Mouse (Mus musculus) cerebral cortex, adult 2 months (tissue): ENCODE results near the gene Lpar6.

ENCODE experiments used
- WGBS: fragments of 180-500 bp; shearing (Covaris S2); methylation state at CpG from one replicate; pipeline ENCODE4 v1.1.7; 2018; 5-methylcytosine and 5-hydroxymethylcytosine counted together

The Lpar6 gene

GRCm38 (mm10) chr14:73237848-73238321 lies at the start of gene Lpar6:
Gene Lpar6, plus strand, starts transcription at chr14:73237895.
- WGBS, result 31% methylated on average over 19 of the region's 19 CpGs

DNA sequence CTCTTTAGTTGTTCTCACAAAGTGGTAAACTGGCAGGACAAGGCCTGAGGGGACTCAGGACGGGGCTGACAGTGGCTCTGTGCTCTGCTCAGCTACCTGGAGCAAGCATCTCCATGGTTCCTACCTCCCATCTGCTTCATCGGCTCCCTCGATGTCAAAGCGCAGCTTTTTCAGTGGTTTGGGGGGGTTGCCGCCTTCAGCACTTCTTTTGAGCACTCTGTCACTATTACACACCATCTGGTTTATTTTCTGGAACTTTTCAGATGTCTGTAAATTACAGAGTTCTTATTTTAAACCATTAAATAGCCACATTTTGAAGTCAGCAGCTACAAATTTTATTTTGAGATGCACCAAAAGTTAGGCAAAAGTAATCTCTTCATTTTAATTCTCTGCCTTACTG lies 38.6 kb upstream of the Lpar6 start:
- 50% methylated on average over 5 of the region's 5 CpGs for whole genome bisulfite sequencing

- WGBS, result 53% methylated on average over 3 of the region's 3 CpGs
Measured at GRCm38 (mm10) chr14:73201447-73201846, 36.2 kb upstream of the Lpar6 start.

GRCm38 (mm10) chr14:73204016-73204415 lies 33.7 kb upstream of the Lpar6 start:
- 73% methylated on average over 3 of the region's 3 CpGs for WGBS

- 95% methylated on average over 8 of the region's 8 CpGs for WGBS
Measured at GRCm38 (mm10) chr14:73210196-73210595, 27.5 kb upstream of the Lpar6 start.

DNA sequence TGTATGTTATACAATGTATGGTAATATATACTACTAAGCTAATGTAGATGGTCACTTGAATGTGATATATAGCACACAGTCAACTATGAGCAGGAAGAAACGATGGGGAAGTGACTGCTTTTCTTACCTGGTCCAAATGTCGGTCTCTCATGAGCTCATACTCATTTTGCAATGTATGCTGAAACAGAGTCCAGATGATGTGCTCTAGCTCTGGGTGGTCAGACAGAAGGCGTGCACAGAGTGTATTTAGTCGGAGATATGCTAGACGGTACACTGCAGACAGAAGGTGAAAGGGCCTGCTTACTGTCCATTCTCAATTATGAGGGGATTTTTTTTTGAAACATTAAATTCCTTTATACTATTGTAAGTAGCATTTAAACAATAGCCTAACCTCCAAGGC lies 26.2 kb upstream of the Lpar6 start:
- 94% methylated on average over 5 of the region's 5 CpGs for WGBS

GRCm38 (mm10) chr14:73217062-73217461 lies 20.6 kb upstream of the Lpar6 start:
- 90% methylated on average over 1 of the region's 1 CpGs for WGBS

GRCm38 (mm10) chr14:73222316-73222970 lies 15.3 kb upstream of the Lpar6 start:
- 84% methylated on average over 9 of the region's 9 CpGs for WGBS

DNA sequence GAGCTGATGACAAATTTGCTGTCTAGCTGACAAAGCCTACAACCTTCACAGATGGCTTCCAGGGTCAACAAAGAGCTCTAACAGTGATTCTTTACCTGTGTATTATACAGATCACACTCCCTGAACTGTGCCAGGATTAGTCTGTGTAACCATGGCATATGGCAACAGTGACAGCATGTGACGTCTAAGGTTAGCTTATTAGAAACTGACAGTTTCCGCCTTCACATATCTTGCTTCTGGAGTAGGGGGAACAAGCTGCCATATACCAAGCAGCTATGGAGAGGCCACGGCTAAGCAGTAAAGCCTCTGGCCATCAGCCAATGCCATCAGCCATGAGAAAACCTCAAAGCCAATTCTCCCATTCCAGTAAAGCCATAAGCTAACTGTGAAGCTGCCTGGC lies 11.3 kb upstream of the Lpar6 start:
- 82% methylated on average over 3 of the region's 3 CpGs for WGBS

- WGBS, result 20% methylated on average over 1 of the region's 1 CpGs
Measured at GRCm38 (mm10) chr14:73226849-73227248, 10.8 kb upstream of the Lpar6 start.

GRCm38 (mm10) chr14:73231286-73231982 lies 6.3 kb upstream of the Lpar6 start:
- WGBS, result 57% methylated on average over 5 of the region's 5 CpGs

- WGBS, result 63% methylated on average over 2 of the region's 2 CpGs
Measured at GRCm38 (mm10) chr14:73234468-73235031, 3.1 kb upstream of the Lpar6 start.

DNA sequence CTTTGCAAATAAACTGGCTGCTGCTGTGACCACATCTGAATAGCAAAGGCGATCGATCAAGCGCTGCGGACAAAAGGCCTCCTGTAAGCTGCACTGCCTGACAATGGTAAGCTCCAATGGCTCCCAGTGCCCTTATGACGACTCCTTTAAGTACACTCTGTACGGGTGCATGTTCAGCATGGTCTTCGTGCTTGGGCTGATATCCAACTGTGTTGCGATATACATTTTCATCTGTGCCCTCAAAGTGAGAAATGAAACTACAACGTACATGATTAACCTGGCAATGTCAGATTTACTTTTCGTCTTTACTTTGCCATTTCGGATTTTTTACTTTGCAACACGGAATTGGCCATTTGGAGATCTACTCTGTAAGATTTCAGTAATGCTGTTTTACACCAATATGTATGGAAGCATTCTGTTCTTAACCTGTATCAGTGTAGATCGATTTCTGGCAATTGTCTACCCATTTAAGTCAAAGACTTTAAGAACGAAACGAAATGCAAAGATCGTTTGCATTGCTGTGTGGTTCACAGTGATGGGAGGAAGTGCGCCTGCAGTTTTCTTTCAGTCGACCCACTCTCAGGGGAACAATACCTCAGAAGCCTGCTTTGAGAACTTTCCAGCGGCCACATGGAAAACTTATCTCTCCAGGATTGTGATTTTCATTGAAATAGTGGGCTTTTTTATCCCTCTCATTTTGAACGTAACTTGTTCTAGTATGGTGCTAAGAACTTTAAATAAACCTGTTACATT lies 979 bp downstream of the Lpar6 start:
- 31% methylated on average over 20 of the region's 20 CpGs for WGBS

DNA sequence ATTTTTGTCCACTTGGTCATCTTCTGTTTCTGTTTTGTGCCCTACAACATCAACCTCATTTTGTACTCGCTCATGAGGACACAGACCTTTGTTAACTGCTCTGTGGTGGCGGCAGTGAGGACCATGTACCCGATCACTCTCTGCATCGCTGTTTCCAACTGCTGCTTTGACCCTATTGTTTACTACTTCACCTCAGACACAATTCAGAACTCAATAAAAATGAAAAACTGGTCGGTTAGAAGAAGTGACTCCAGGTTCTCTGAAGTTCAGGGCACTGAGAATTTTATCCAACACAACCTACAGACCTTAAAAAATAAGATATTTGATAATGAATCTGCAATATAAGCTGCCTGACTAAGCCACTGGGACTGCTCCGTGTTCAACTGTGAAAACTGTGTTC lies 1.6 kb downstream of the Lpar6 start:
- WGBS, result 43% methylated on average over 6 of the region's 6 CpGs

DNA sequence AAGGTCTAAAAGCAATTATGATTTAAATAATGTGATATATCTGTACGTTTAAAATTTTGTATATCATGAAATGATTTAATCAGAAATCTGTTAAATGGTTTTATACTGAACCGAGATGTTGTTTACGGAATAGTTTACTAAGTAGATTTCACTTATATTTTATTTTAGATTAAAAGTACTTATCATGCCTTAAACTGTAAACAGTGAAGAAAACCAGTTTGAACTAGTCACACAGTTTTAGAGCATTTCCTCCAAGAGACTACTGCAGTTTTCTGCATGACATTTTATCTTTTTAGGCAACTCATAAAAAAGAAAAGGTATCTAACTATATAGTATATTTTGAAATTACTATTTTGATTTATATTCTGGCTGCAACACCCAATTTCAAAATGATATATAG lies 2.2 kb downstream of the Lpar6 start:
- 60% methylated on average over 3 of the region's 3 CpGs for WGBS

GRCm38 (mm10) chr14:73244061-73244597 lies 6.4 kb downstream of the Lpar6 start:
- WGBS, result 91% methylated on average over 2 of the region's 2 CpGs

GRCm38 (mm10) chr14:73250056-73250455 lies 12.4 kb downstream of the Lpar6 start:
- 98% methylated on average over 2 of the region's 2 CpGs for WGBS

GRCm38 (mm10) chr14:73252276-73252675 lies 14.6 kb downstream of the Lpar6 start:
- 14% methylated on average over 2 of the region's 2 CpGs for WGBS

- WGBS, result 69% methylated on average over 6 of the region's 6 CpGs
Measured at GRCm38 (mm10) chr14:73253453-73254251, 16.0 kb downstream of the Lpar6 start.

DNA sequence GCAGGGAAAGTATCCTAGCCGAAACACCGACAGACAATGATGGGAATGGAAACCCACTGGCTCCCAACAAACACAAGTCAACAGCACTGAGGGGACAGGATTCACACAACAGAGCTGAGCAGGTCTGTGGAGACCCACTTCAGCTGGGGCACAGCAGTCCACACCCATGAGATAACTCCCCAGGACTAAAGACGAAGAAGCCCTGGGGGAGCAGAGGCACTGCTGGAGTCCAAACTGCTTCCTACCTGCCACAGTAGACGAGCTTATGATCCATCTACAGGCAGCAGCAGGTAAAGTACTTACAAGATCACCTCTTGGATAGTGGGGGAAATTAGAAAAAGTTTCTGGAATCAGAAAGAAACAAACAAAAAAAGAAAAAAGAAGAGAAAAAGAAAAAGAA lies 16.7 kb downstream of the Lpar6 start:
- 81% methylated on average over 4 of the region's 4 CpGs for WGBS

DNA sequence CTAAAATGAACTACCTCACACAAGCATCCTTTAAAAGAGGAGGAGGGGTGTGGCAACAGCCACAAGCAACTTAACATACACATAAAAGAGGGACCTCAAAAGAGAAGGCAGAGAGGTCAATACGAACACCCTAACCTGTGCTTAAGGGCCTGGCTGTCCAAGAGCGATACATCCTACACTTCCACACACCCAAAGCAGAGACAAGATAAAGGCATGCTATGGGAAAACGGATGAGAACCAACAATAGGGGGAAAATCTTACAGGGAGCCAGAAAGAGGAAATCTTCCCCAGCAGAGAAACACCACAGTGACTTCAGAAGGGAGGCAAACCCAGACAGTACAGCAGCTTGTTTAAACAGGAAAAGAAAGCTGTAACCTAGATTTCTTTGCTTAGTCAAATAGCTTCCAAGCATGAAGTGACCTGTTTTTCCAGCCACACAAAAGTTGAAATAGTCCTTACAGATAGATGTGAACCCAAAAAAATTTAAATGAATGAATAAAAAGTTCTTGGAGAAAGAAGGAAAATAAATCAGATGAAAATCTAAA lies 17.8 kb downstream of the Lpar6 start:
- WGBS, result 62% methylated on average over 3 of the region's 3 CpGs
